20 mouse cellular contexts compared by ENCODE assay signal in genomic region chr17:21557831-21558230, GRCm38 (mm10). TPM values are rescaled to one million over a fixed set of nuclear protein-coding genes. Genes with fewer than 3 reads are reported as not detected.
A peak's percentile ranks its signal among the peaks of the same experiment; 100 is the strongest.
DNase-seq lines count a peak whose midpoint lies in the region; TF ChIP-seq lines count a peak whose summit lies in the region.
"Had no signal": no experiment of that assay in that cellular context is flagged by ENCODE, and none has a peak within 500 bp of the region (broad histone marks: within the 10 kb centered on the region; RNA-seq: fewer than 3 reads in every experiment).

No protein-coding gene starts in this region.

- no peak overlapping the region for H3K27ac ChIP-seq in gastrocnemius, adult 2 months
- H3K27ac ChIP-seq: heart, adult 2 months; hindbrain, embryonic 15.5 days; layer of hippocampus, adult 2 months; liver, embryonic 15.5 days; midbrain, embryonic 15.5 days; stomach, embryonic 15.5 days had no signal

- H3K4me3 ChIP-seq in gastrocnemius, adult 2 months = no peak overlapping the region
- H3K4me3 ChIP-seq: heart, adult 2 months; hindbrain, embryonic 15.5 days; layer of hippocampus, adult 2 months; liver, embryonic 15.5 days; midbrain, embryonic 15.5 days; myocyte; stomach, embryonic 15.5 days had no signal

- intact Hi-C loops in gastrocnemius, adult 2 months (cut with DNase I) = no loop called here

- DNase-seq in gastrocnemius, adult 2 months = peak; percentile 21
- no peak for DNase-seq in gastrocnemius, adult 18-20 months (ENCODE audit: low spot score)
- peak; percentile 86 for DNase-seq in NIH3T3 (ENCODE audit: low read depth)
- DNase-seq in adrenal gland, postnatal 36 days = peak; percentile 75 to 82
- DNase-seq in cerebellum, postnatal 36 days = peak; percentile 14 to 21
- no peak for DNase-seq in lung, postnatal 4 days
- DNase-seq in right cerebral cortex, postnatal 4 days = no peak
- no peak for DNase-seq in urinary bladder, postnatal 14 days (ENCODE audit: low spot score)
- DNase-seq: gastrocnemius, postnatal 25 days; heart, adult 2 months; heart, postnatal 36 days; kidney, postnatal 10 days; layer of hippocampus, postnatal 36 days; thymus, adult 2 months had no signal

- no peak for TF ChIP-seq CTCF in gastrocnemius, adult 2 months (IDR thresholded peaks at IDR 0.05)

RNA-seq across cellular contexts. Expression of gene Zfp948, which starts 9.0 kb away (rescaled TPM):
- total RNA-seq in gastrocnemius, adult 2 months (2021) = 1 to 10 TPM; 1.6 to 3.8 TPM
- 1 to 10 TPM; 2.3 to 3.2 TPM for total RNA-seq in gastrocnemius, adult 18-20 months (2021)
- total RNA-seq in adrenal gland, postnatal 36 days (2021) = 10 to 100 TPM; 10.6 to 14.2 TPM

RNA-seq across cellular contexts. Expression of gene Zfp52, which starts 22.5 kb away (rescaled TPM):
- total RNA-seq in gastrocnemius, adult 2 months (2021) = 1 to 10 TPM; 5.7 to 8.0 TPM
- total RNA-seq in gastrocnemius, adult 18-20 months (2021) = 1 to 10 TPM; 6.4 to 8.7 TPM
- total RNA-seq in adrenal gland, postnatal 36 days (2021) = 10 to 100 TPM; 29.6 to 33.9 TPM

Comparison
In these comparisons a context has a peak if more than half of its experiments do, and no peak if none do; other contexts are left out.
1. DNase-seq: peak in gastrocnemius, adult 2 months (single experiment), NIH3T3 (single experiment), adrenal gland, postnatal 36 days (2 of 2) and cerebellum, postnatal 36 days (2 of 2); none in gastrocnemius, adult 18-20 months (single experiment), lung, postnatal 4 days (0 of 2), right cerebral cortex, postnatal 4 days (single experiment) and urinary bladder, postnatal 14 days (single experiment).